In the genomic region with DNA sequence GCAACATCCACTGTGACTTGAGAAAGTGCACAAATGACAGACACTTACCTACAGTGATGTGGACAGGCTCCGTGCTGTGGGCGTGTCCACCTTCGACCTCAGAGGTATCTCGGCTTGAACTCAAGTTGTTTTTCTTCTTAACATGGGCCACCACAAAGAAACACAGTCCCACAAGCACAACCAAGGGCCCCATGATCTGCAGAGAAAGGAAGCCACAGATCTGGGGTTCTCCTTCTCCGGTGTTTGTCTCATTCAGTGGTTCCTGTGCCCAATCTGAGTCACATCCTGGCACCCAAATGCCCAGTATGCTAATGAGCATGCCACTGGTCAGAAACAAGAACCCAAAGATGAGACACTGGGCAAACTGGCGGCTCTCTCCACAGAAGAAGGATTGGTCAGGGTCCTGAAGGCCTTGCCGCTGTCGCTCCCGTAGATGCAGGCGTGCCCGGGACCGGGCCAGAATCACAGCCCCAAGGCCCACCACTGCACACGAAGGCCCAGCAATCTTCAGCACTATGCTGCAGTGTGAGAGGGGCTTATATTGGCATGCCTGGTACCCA, we compare ENCODE assay signal across 24 mouse cellular contexts. TPM values are rescaled to one million over a fixed set of nuclear protein-coding genes. Genes with fewer than 3 reads are reported as not detected.
A peak's percentile ranks its signal among the peaks of the same experiment; 100 is the strongest.
DNase-seq lines count a peak whose midpoint lies in the region; ATAC-seq and TF ChIP-seq lines count a peak whose summit lies in the region.
"Had no signal": no experiment of that assay in that cellular context is flagged by ENCODE, and none has a peak within 500 bp of the region (broad histone marks: within the 10 kb centered on the region; RNA-seq: fewer than 3 reads in every experiment).

No protein-coding gene starts in this region.

- H3K9ac ChIP-seq in kidney, embryonic 15.5 days, result no peak overlapping the region
- no peak overlapping the region for H3K9ac ChIP-seq in kidney, embryonic 16.5 days (replicated peaks; ENCODE audit: low read length)
- H3K9ac ChIP-seq: forebrain, postnatal 0 days; liver, embryonic 15.5 days had no signal

- peak; percentile 94 for DNase-seq in 416B (ENCODE audit: low read depth)
- DNase-seq in spleen, postnatal 10 days (ENCODE audit: low spot score in 2 of 2), result no peak
- no peak for DNase-seq in left cerebral cortex, adult 2 months (ENCODE audit: extremely low spot score in 1 of 2, low spot score in 2 of 2)
- no peak for DNase-seq in testis, postnatal 14 days (ENCODE audit: low spot score)
- DNase-seq: adrenal gland, postnatal 25 days; cerebellum, adult 9-11 months; forebrain, postnatal 0 days; gastrocnemius, adult 2 months; heart, postnatal 14 days; retina, postnatal 1 day; thymus, postnatal 4 days had no signal

- no peak overlapping the region for H3K27ac ChIP-seq in kidney, embryonic 15.5 days
- no peak overlapping the region for H3K27ac ChIP-seq in kidney, embryonic 16.5 days (ENCODE audit: low read length)
- no peak overlapping the region for H3K27ac ChIP-seq in left cerebral cortex, adult 2 months
- H3K27ac ChIP-seq: gastrocnemius, adult 2 months; liver, embryonic 15.5 days had no signal

- WGBS in kidney, embryonic 15.5 days, result 83% methylated on average over 13 of the region's 13 CpGs
- WGBS in kidney, embryonic 16.5 days, result 85% methylated on average over 13 of the region's 13 CpGs

- peaks cover 20% of the 10 kb centered on the region for H3K27me3 ChIP-seq in kidney, embryonic 15.5 days
- H3K27me3 ChIP-seq in kidney, embryonic 16.5 days (ENCODE audit: insufficient read depth, low read length), result peaks cover 16% of the 10 kb centered on the region; the same call in 1 of the 2 replicates

- no peak overlapping the region for H3K4me3 ChIP-seq in kidney, embryonic 15.5 days (replicated peaks)
- H3K4me3 ChIP-seq in kidney, embryonic 16.5 days (ENCODE audit: low read length), result no peak overlapping the region
- H3K4me3 ChIP-seq in left cerebral cortex, adult 2 months, result no peak overlapping the region
- H3K4me3 ChIP-seq: erythroblast, embryonic 14.5 days; gastrocnemius, adult 2 months; liver, embryonic 15.5 days; megakaryocyte, embryonic 14.5 days had no signal

- H3K9me3 ChIP-seq in kidney, embryonic 15.5 days (replicated peaks), result no peaks in the 10 kb centered on the region
- H3K9me3 ChIP-seq in kidney, embryonic 16.5 days (ENCODE audit: low read length), result no peaks in the 10 kb centered on the region
- H3K9me3 ChIP-seq: liver, embryonic 15.5 days had no signal

- TF ChIP-seq CTCF in left cerebral cortex, adult 2 months (IDR thresholded peaks at IDR 0.05), result no peak

- intact Hi-C loops in left cerebral cortex, adult 2 months (cut with DNase I), result no loop called here

- H3K4me1 ChIP-seq in kidney, embryonic 15.5 days, result peaks cover 31% of the 10 kb centered on the region
- H3K4me1 ChIP-seq in kidney, embryonic 16.5 days (ENCODE audit: insufficient read depth, low read length), result peaks cover 16% of the 10 kb centered on the region
- H3K4me1 ChIP-seq: liver, embryonic 15.5 days had no signal

- no peak for ATAC-seq in kidney, embryonic 15.5 days (replicated peaks; ENCODE audit: low FRiP score)
- no peak for ATAC-seq in kidney, embryonic 16.5 days (ENCODE audit: low FRiP score, low TSS enrichment)
- ATAC-seq in granulocyte monocyte progenitor cell, adult 5-6 weeks (replicated peaks; ENCODE audit: poor library complexity, severe bottlenecking), result peak; percentile 29; the same call in 1 of the 2 replicates
- ATAC-seq in monocyte, adult 5-6 weeks (replicated peaks; ENCODE audit: insufficient number of reproducible peaks, low FRiP score, low TSS enrichment, poor library complexity, severe bottlenecking), result peak; percentile 36; the same call in 1 of the 2 replicates
- ATAC-seq: forebrain, postnatal 0 days; inflammation-experienced regulatory T-cells, adult 6 months had no signal

- peak overlapping the region; percentile 6; the same call in 1 of the 2 replicates for H3K4me2 ChIP-seq in kidney, embryonic 15.5 days
- no peak overlapping the region for H3K4me2 ChIP-seq in kidney, embryonic 16.5 days (replicated peaks; ENCODE audit: low read depth, low read length)
- H3K4me2 ChIP-seq: liver, embryonic 15.5 days had no signal

- H3K36me3 ChIP-seq in kidney, embryonic 15.5 days, result no peaks in the 10 kb centered on the region
- no peaks in the 10 kb centered on the region for H3K36me3 ChIP-seq in kidney, embryonic 16.5 days (ENCODE audit: insufficient read depth, low read length)
- H3K36me3 ChIP-seq: liver, embryonic 15.5 days had no signal

RNA-seq across cellular contexts. Expression of gene Tmem171, which starts 2.6 kb away (rescaled TPM):
- polyA plus RNA-seq in kidney, embryonic 15.5 days (2015; fragmentation: Nextera tagmentation; extraction: Ambion mirVana), result 6.5 and 8.0 TPM in 2 replicates
- 9.0 and 10.5 TPM in 2 replicates for polyA plus RNA-seq in kidney, embryonic 16.5 days (2015; fragmentation: Nextera tagmentation; extraction: Ambion mirVana)
- not detected in 2 replicates for total RNA-seq in granulocyte monocyte progenitor cell, adult 5-6 weeks (2014; fragmentation: Nextera tagmentation)
- total RNA-seq in granulocyte monocyte progenitor cell, adult 5-6 weeks (2017), result not detected in 2 replicates
- total RNA-seq in monocyte, adult 5-6 weeks (2017), result 2.5 to 2.7 TPM in 2 of 3 replicates, not detected in the other
- under 1 TPM in 1 of 2 experiments, not detected in 1; 0.30 TPM for total RNA-seq in left cerebral cortex, adult 2 months (2021)
- total RNA-seq: adrenal gland, postnatal 25 days; forebrain, postnatal 0 days; MEL; midbrain, postnatal 0 days had no signal
- polyA plus RNA-seq: erythroblast, embryonic 14.5 days; forebrain, postnatal 0 days; limb, embryonic 11.5 days; midbrain, postnatal 0 days; neural tube, embryonic 14.5 days had no signal

RNA-seq across cellular contexts. Expression of gene Tmem174, which starts 54.8 kb away (rescaled TPM):
- polyA plus RNA-seq in kidney, embryonic 15.5 days (2015; fragmentation: Nextera tagmentation; extraction: Ambion mirVana), result 21.1 and 22.4 TPM in 2 replicates
- polyA plus RNA-seq in kidney, embryonic 16.5 days (2015; fragmentation: Nextera tagmentation; extraction: Ambion mirVana), result 41.1 and 44.3 TPM in 2 replicates
- total RNA-seq in granulocyte monocyte progenitor cell, adult 5-6 weeks (2014; fragmentation: Nextera tagmentation), result not detected in 2 replicates
- not detected in 2 replicates for total RNA-seq in granulocyte monocyte progenitor cell, adult 5-6 weeks (2017)
- not detected in 3 replicates for total RNA-seq in monocyte, adult 5-6 weeks (2017)
- under 1 TPM in 1 of 2 experiments, not detected in 1; 0.14 TPM for total RNA-seq in left cerebral cortex, adult 2 months (2021)
- total RNA-seq: adrenal gland, postnatal 25 days; gastrocnemius, adult 2 months; heart, postnatal 14 days; MEL; midbrain, postnatal 0 days had no signal
- polyA plus RNA-seq: erythroblast, embryonic 14.5 days; forebrain, postnatal 0 days; inflammation-experienced regulatory T-cells, adult 6 months; limb, embryonic 11.5 days; liver, embryonic 15.5 days; midbrain, postnatal 0 days; neural tube, embryonic 14.5 days; testis, adult 2 months had no signal

Comparison
In these comparisons a context has a peak if more than half of its experiments do, and no peak if none do; other contexts are left out.
1. ATAC-seq: peak in granulocyte monocyte progenitor cell, adult 5-6 weeks (single experiment) and monocyte, adult 5-6 weeks (single experiment); none in kidney, embryonic 15.5 days (single experiment) and kidney, embryonic 16.5 days (single experiment).